ENCODE assay signal across 9 mouse cellular contexts in genomic region chr6:52418451-52419170, GRCm38 (mm10).
A peak's percentile ranks its signal among the peaks of the same experiment; 100 is the strongest.
DNase-seq lines count a peak whose midpoint lies in the region; ATAC-seq and TF ChIP-seq lines count a peak whose summit lies in the region.
"Had no signal": no experiment of that assay in that cellular context is flagged by ENCODE, and none has a peak within 500 bp of the region (broad histone marks: within the 10 kb centered on the region; RNA-seq: fewer than 3 reads in every experiment).

No protein-coding gene starts in this region.

- no peaks in the 10 kb centered on the region; the same call in 1 of the 2 replicates for H3K4me1 ChIP-seq in embryonic facial prominence, embryonic 11.5 days (ENCODE audit: control insufficient read depth, insufficient read depth, low read length)
- H3K4me1 ChIP-seq in intestine, embryonic 16.5 days (ENCODE audit: control insufficient read depth, insufficient read depth, low read length), result peaks cover 20% of the 10 kb centered on the region
- H3K4me1 ChIP-seq in lung, embryonic 16.5 days (replicated peaks; ENCODE audit: control insufficient read depth, insufficient read depth, low read length), result peaks cover 26% of the 10 kb centered on the region

- H3K9me3 ChIP-seq in embryonic facial prominence, embryonic 11.5 days (replicated peaks; ENCODE audit: control insufficient read depth, low read length), result no peaks in the 10 kb centered on the region
- no peaks in the 10 kb centered on the region for H3K9me3 ChIP-seq in intestine, embryonic 16.5 days (ENCODE audit: control insufficient read depth, low read length)
- no peaks in the 10 kb centered on the region for H3K9me3 ChIP-seq in lung, embryonic 16.5 days (ENCODE audit: control insufficient read depth, low read length)
- H3K9me3 ChIP-seq: neural tube, embryonic 12.5 days had no signal

- H3K27me3 ChIP-seq in embryonic facial prominence, embryonic 11.5 days (ENCODE audit: control insufficient read depth, insufficient read depth, low read length), result no peaks in the 10 kb centered on the region
- H3K27me3 ChIP-seq in intestine, embryonic 16.5 days (replicated peaks; ENCODE audit: control insufficient read depth, insufficient read depth, low read length), result no peaks in the 10 kb centered on the region
- H3K27me3 ChIP-seq in lung, embryonic 16.5 days (ENCODE audit: control insufficient read depth, insufficient read depth, low read depth, low read length), result no peaks in the 10 kb centered on the region
- H3K27me3 ChIP-seq: neural tube, embryonic 12.5 days had no signal

- no peak overlapping the region for H3K9ac ChIP-seq in embryonic facial prominence, embryonic 11.5 days (replicated peaks; ENCODE audit: low read length)
- H3K9ac ChIP-seq in intestine, embryonic 16.5 days (ENCODE audit: low read depth, low read length), result no peak overlapping the region
- peak overlapping the region; percentile 2; the same call in 1 of the 2 replicates for H3K9ac ChIP-seq in lung, embryonic 16.5 days (ENCODE audit: low read length)
- H3K9ac ChIP-seq: neural tube, embryonic 12.5 days had no signal

- H3K4me3 ChIP-seq in embryonic facial prominence, embryonic 11.5 days (ENCODE audit: low read depth, low read length), result no peak overlapping the region
- H3K4me3 ChIP-seq in intestine, embryonic 16.5 days (ENCODE audit: low read length), result no peak overlapping the region
- H3K4me3 ChIP-seq in lung, embryonic 16.5 days (ENCODE audit: low read length), result no peak overlapping the region
- H3K4me3 ChIP-seq: neural tube, embryonic 12.5 days had no signal

- no peak for ATAC-seq in embryonic facial prominence, embryonic 11.5 days (replicated peaks; ENCODE audit: insufficient number of reproducible peaks, low FRiP score, low TSS enrichment, low read depth)
- peak; percentile 74 for ATAC-seq in intestine, embryonic 16.5 days
- peak; percentile 76 for ATAC-seq in lung, embryonic 16.5 days (ENCODE audit: low read depth)
- no peak for ATAC-seq in megakaryocyte, adult 5-6 weeks (ENCODE audit: poor library complexity, severe bottlenecking)

- no peak for TF ChIP-seq POLR2A in brain, embryonic 14.5 days (IDR thresholded peaks at IDR 0.05; ENCODE audit: borderline replicate concordance, extremely low read depth, insufficient read depth, insufficient read length, poor library complexity, severe bottlenecking)

- DNase-seq in brain, embryonic 14.5 days (ENCODE audit: low read depth), result peak; percentile 55
- peak; percentile 20 for DNase-seq in embryonic facial prominence, embryonic 11.5 days (ENCODE audit: low spot score)
- DNase-seq in cerebellum, adult 11 months, result no peak
- no peak for DNase-seq in spleen, adult 18-20 months
- no peak for DNase-seq in left cerebral cortex, adult 8-10 months (ENCODE audit: low spot score in 2 of 2)

- no peak for TF ChIP-seq CTCF in brain, embryonic 14.5 days (IDR thresholded peaks at IDR 0.05; ENCODE audit: borderline replicate concordance, extremely low read depth, insufficient read depth, insufficient read length)

- WGBS in embryonic facial prominence, embryonic 11.5 days, result 21% methylated on average over 12 of the region's 12 CpGs
- WGBS in intestine, embryonic 16.5 days, result 30% methylated on average over 12 of the region's 12 CpGs
- WGBS in lung, embryonic 16.5 days, result 19% methylated on average over 12 of the region's 12 CpGs

- H3K36me3 ChIP-seq in embryonic facial prominence, embryonic 11.5 days (replicated peaks; ENCODE audit: control insufficient read depth, insufficient read depth, low read depth, low read length), result no peaks in the 10 kb centered on the region
- no peaks in the 10 kb centered on the region for H3K36me3 ChIP-seq in intestine, embryonic 16.5 days (ENCODE audit: control insufficient read depth, insufficient read depth, low read length)
- no peaks in the 10 kb centered on the region for H3K36me3 ChIP-seq in lung, embryonic 16.5 days (ENCODE audit: control insufficient read depth, insufficient read depth, low read length)
- H3K36me3 ChIP-seq: neural tube, embryonic 12.5 days had no signal

- H3K27ac ChIP-seq in embryonic facial prominence, embryonic 11.5 days (replicated peaks; ENCODE audit: low read depth, low read length), result no peak overlapping the region
- H3K27ac ChIP-seq in intestine, embryonic 16.5 days (ENCODE audit: low read length), result peak overlapping the region; percentile 36; the same call in 1 of the 2 replicates
- H3K27ac ChIP-seq in lung, embryonic 16.5 days (ENCODE audit: low read length), result peak overlapping the region; percentile 71
- H3K27ac ChIP-seq: neural tube, embryonic 12.5 days had no signal

- no peak overlapping the region for H3K4me2 ChIP-seq in embryonic facial prominence, embryonic 11.5 days (ENCODE audit: low read depth, low read length)
- H3K4me2 ChIP-seq in intestine, embryonic 16.5 days (ENCODE audit: low read depth, low read length), result no peak overlapping the region
- peak overlapping the region; percentile 13; the same call in 1 of the 2 replicates for H3K4me2 ChIP-seq in lung, embryonic 16.5 days (ENCODE audit: low read depth, low read length)
- H3K4me2 ChIP-seq: neural tube, embryonic 12.5 days had no signal

Comparison
In these comparisons a context has a peak if more than half of its experiments do, and no peak if none do; other contexts are left out.
1. DNase-seq: peak in brain, embryonic 14.5 days (single experiment) and embryonic facial prominence, embryonic 11.5 days (single experiment); none in cerebellum, adult 11 months (single experiment), spleen, adult 18-20 months (0 of 2) and left cerebral cortex, adult 8-10 months (0 of 2).
2. ATAC-seq: peak in intestine, embryonic 16.5 days (single experiment) and lung, embryonic 16.5 days (single experiment); none in embryonic facial prominence, embryonic 11.5 days (single experiment) and megakaryocyte, adult 5-6 weeks (single experiment).